Mouse (Mus musculus) stomach, postnatal 0 days (tissue): ENCODE results near the gene Aqr. TPM values are rescaled to one million over a fixed set of nuclear protein-coding genes. Genes with fewer than 3 reads are reported as not detected.

Experiments used
- ATAC-seq: fragments of 200-750 bp; cut with Nextera tagmentation; 2 replicates; pipeline ENCODE4 v1.8.0; 2017; ENCODE audit not compliant: low FRiP score, low TSS enrichment
- DNase-seq: peaks from one replicate; pipeline ENCODE4 v3.0.0-alpha.2; 2016; ENCODE audit warnings: low spot score
- H3K27ac ChIP-seq: fragments of 300-500 bp; sonication (generic); replicated peaks from 2 replicates; pipeline ENCODE4 v1.5.1; 2014; ENCODE audit warnings: mild to moderate bottlenecking, control low read depth
- H3K27me3 ChIP-seq: fragments of 300-500 bp; sonication (generic); 2 replicates; pipeline ENCODE4 v1.6.1; 2014; ENCODE audit warnings: low read length; ENCODE audit not compliant: control insufficient read depth, insufficient read depth
- H3K36me3 ChIP-seq: fragments of 300-500 bp; sonication (generic); 2 replicates; pipeline ENCODE4 v1.6.1; 2014; ENCODE audit warnings: low read length, mixed read lengths; ENCODE audit not compliant: control insufficient read depth, insufficient read depth
- H3K4me1 ChIP-seq: fragments of 300-500 bp; sonication (generic); replicated peaks from 2 replicates; pipeline ENCODE4 v1.6.1; 2014; ENCODE audit warnings: antibody characterized with exemption; ENCODE audit not compliant: control insufficient read depth, insufficient read depth
- H3K4me2 ChIP-seq: fragments of 300-500 bp; sonication (generic); replicated peaks from 2 replicates; pipeline ENCODE4 v1.6.1; 2014; ENCODE audit warnings: low read depth, mild to moderate bottlenecking, control low read depth, moderate library complexity
- H3K4me3 ChIP-seq: fragments of 300-500 bp; sonication (generic); 2 replicates; pipeline ENCODE4 v1.5.1; 2014; ENCODE audit warnings: low read depth, low read length, control low read depth
- H3K9ac ChIP-seq: fragments of 300-500 bp; sonication (generic); 2 replicates; pipeline ENCODE4 v1.6.1; 2014; ENCODE audit warnings: mild to moderate bottlenecking, low read length, control low read depth, mixed read lengths
- H3K9me3 ChIP-seq: fragments of 300-500 bp; sonication (generic); 2 replicates; pipeline ENCODE4 v1.6.1; 2016; ENCODE audit warnings: low read length; ENCODE audit not compliant: control insufficient read depth
- CTCF ChIP-seq: IDR thresholded peaks from 2 replicates; pipeline ENCODE4 v1.5.1; 2016; ENCODE audit warnings: antibody characterized with exemption, low read depth, mild to moderate bottlenecking, moderate library complexity
- EP300 ChIP-seq: optimal IDR thresholded peaks from 2 replicates; pipeline ENCODE3; 2016; ENCODE audit warnings: antibody characterized with exemption
- WGBS: fragments of 180-500 bp; shearing (Covaris S2); extraction: QIAGEN DNeasy Blood & Tissue Kit; methylation state at CpG from one replicate; pipeline ENCODE4 v1.1.7; 2014; 5-methylcytosine and 5-hydroxymethylcytosine counted together
- polyA plus RNA-seq: library from polyadenylated mRNA; unstranded; fragments of >200 nt; fragmentation: Nextera tagmentation; extraction: Ambion mirVana; gene quantifications from 2 replicates; pipeline ENCODE4 v1.2.1, GENCODE M21; 2015

Aqr gene
- polyA plus RNA-seq, 1 experiment from 2014 or later = 21.4 TPM

GRCm38 (mm10) chr2:114173248-114173647 is 13.6 kb downstream of the Aqr start:
- DNase-seq = no peak
- Histone ChIP-seq H3K4me3 (no peak overlapping the region), H3K9ac (no peak overlapping the region), H3K27ac (no peak overlapping the region), H3K4me2 (no peak overlapping the region), H3K4me1 (no peaks in the 10 kb centered on the region), H3K27me3 (no peaks in the 10 kb centered on the region), H3K36me3 (peaks cover 2% of the 10 kb centered on the region; the same call in 1 of the 2 replicates), H3K9me3 (no peaks in the 10 kb centered on the region)
- no peak for TF ChIP-seq EP300
- TF ChIP-seq CTCF = no peak
- no peak for ATAC-seq

- no peak for ATAC-seq
- TF ChIP-seq EP300 (no peak), CTCF (no peak)
- H3K27me3 ChIP-seq = no peaks in the 10 kb centered on the region
- DNase-seq = no peak
- H3K9me3 ChIP-seq = no peaks in the 10 kb centered on the region
- H3K36me3 ChIP-seq = peaks cover 9% of the 10 kb centered on the region
- H3K4me3 ChIP-seq = no peak overlapping the region
- H3K4me2 ChIP-seq = no peak overlapping the region
- no peaks in the 10 kb centered on the region for H3K4me1 ChIP-seq
- H3K9ac ChIP-seq = no peak overlapping the region
- no peak overlapping the region for H3K27ac ChIP-seq
Measured at GRCm38 (mm10) chr2:114167837-114168236, 19.0 kb downstream of the Aqr start.

- Histone ChIP-seq H3K36me3 (peaks cover 16% of the 10 kb centered on the region), H3K9ac (no peak overlapping the region), H3K4me2 (no peak overlapping the region), H3K4me1 (no peaks in the 10 kb centered on the region), H3K27ac (no peak overlapping the region), H3K4me3 (no peak overlapping the region), H3K9me3 (no peaks in the 10 kb centered on the region), H3K27me3 (no peaks in the 10 kb centered on the region)
- no peak for DNase-seq
- WGBS = 100% methylated on average over 1 of the region's 1 CpGs
- TF ChIP-seq CTCF = no peak
- no peak for TF ChIP-seq EP300
- no peak for ATAC-seq
Measured at GRCm38 (mm10) chr2:114161978-114162377, 24.8 kb downstream of the Aqr start.

GRCm38 (mm10) chr2:114157345-114157744 is 29.5 kb downstream of the Aqr start:
- no peak overlapping the region for H3K4me3 ChIP-seq
- DNase-seq = no peak
- H3K36me3 ChIP-seq = peaks cover 24% of the 10 kb centered on the region
- TF ChIP-seq CTCF (no peak), EP300 (no peak)
- no peak overlapping the region for H3K9ac ChIP-seq
- ATAC-seq = no peak
- WGBS = 57% methylated on average over 4 of the region's 4 CpGs
- H3K9me3 ChIP-seq = no peaks in the 10 kb centered on the region
- no peaks in the 10 kb centered on the region for H3K27me3 ChIP-seq
- no peak overlapping the region for H3K4me2 ChIP-seq
- no peak overlapping the region for H3K27ac ChIP-seq
- H3K4me1 ChIP-seq = no peaks in the 10 kb centered on the region

DNA sequence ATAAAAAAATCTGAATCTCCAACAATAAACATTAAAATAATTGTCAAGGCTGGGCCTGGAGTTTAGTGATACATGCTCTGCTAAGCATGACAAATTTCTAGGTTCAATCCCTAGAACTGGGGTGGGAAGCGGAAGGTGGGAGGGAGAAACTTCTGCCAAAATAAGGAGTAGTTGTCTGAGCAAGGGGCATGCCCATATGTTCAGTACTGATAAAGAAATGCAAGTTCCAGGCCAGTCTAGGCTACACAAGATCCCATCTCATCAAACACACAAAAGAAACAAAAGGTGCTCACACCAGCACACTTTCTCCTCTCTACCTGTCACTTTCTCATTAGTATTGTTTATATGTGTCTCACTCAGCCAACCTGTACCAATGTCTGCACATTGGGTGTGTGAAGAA is 30.2 kb downstream of the Aqr start:
- Histone ChIP-seq H3K27me3 (no peaks in the 10 kb centered on the region), H3K9ac (no peak overlapping the region), H3K36me3 (peaks cover 24% of the 10 kb centered on the region), H3K9me3 (no peaks in the 10 kb centered on the region), H3K4me3 (no peak overlapping the region), H3K27ac (no peak overlapping the region), H3K4me1 (no peaks in the 10 kb centered on the region), H3K4me2 (no peak overlapping the region)
- DNase-seq = no peak
- TF ChIP-seq CTCF (no peak), EP300 (no peak)
- WGBS = 95% methylated on average over 1 of the region's 1 CpGs
- ATAC-seq = no peak

DNA sequence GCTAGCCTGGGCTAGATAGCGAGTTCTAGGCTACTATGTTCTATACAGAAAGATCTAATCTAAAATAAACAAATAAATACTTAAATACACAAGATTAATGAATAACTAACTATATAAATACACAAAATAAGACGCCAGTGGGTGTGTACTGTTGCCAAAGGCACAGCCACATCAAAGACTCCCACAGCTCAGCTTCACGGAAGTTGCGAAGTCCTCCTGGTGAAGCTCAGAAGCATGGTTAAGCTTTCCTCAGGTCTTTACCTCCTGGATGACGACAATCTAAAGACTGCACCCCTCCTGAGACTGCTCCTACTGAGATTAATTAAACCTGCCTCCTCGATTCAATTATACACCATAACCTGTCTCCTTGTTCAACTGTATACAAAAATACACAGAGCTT is 33.6 kb downstream of the Aqr start:
- H3K4me3 ChIP-seq = no peak overlapping the region
- no peak overlapping the region for H3K27ac ChIP-seq
- H3K36me3 ChIP-seq = peaks cover 22% of the 10 kb centered on the region
- ATAC-seq = no peak
- DNase-seq = no peak
- H3K9ac ChIP-seq = no peak overlapping the region
- 85% methylated on average over 6 of the region's 6 CpGs for WGBS
- TF ChIP-seq EP300 (no peak), CTCF (no peak)
- H3K4me1 ChIP-seq = no peaks in the 10 kb centered on the region
- H3K9me3 ChIP-seq = no peaks in the 10 kb centered on the region
- no peaks in the 10 kb centered on the region for H3K27me3 ChIP-seq
- no peak overlapping the region for H3K4me2 ChIP-seq
